Mouse (Mus musculus) liver, postnatal 0 days (tissue): ENCODE data around the gene Inhbc.
"Not testable (repeated sequence)": the region's sequence is repeated elsewhere in the genome, so short reads cannot be mapped to it uniquely, and the experiment has no call there.

ENCODE experiments used
- CTCF ChIP-seq: sonication (generic); IDR thresholded peaks from 2 replicates; pipeline ENCODE4 v1.5.1; 2016; ENCODE audit warnings: antibody characterized with exemption, low read depth
- EP300 ChIP-seq: IDR thresholded peaks from 2 replicates; pipeline ENCODE4 v1.6.1; 2016; ENCODE audit warnings: antibody characterized with exemption, low read depth, mild to moderate bottlenecking

DNA sequence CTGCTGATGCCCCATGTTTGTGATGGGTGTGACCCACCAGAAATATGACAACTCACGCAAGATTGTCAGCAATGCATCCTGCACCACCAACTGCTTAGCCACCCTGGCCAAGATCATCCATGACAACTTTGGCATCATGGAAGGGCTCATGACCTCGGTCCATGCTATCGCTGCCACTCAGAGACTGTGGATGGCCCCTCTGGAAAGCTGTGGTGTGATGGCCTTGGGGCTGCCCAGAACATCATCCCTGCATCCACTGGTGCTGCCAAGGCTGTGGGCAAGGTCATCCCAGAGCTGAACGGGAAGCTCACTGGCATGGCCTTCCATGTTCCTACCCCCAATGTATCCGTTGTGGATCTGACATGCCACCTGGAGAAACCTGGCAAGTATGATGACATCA lies 56.7 kb downstream of the Inhbc start:
- not testable (repeated sequence) for TF ChIP-seq CTCF, EP300
